Mouse (Mus musculus): Measurements from ENCODE around the gene Fndc11.
"Not testable (repeated sequence)": the region's sequence is repeated elsewhere in the genome, so short reads cannot be mapped to it uniquely, and the experiment has no call there.

The Fndc11 gene

GRCm38 (mm10) chr2:181219538-181220216, at the start of gene Fndc11:
Gene Fndc11 (plus strand): TSS chr2:181220013.
- in situ Hi-C loops (cut with MboI, MseI): no loop called here

- in situ Hi-C loops (cut with MboI, MseI): no loop called here
These were observed 45.2 kb upstream of the Fndc11 start for GRCm38 (mm10) chr2:181174646-181175045.

- in situ Hi-C loops (cut with MboI, MseI): no loop called here
These were observed 41.8 kb upstream of the Fndc11 start for GRCm38 (mm10) chr2:181178015-181178414.

GRCm38 (mm10) chr2:181178471-181178870, 41.3 kb upstream of the Fndc11 start:
- in situ Hi-C loops (cut with MboI, MseI): no loop called here

GRCm38 (mm10) chr2:181180898-181181297, 38.9 kb upstream of the Fndc11 start:
- in situ Hi-C loops (cut with MboI, MseI): loop anchor here in 1 of 2 experiments (10.0 kb wide), 1 partner anchor 154 kb away; no protein-coding TSS in a partner anchor

GRCm38 (mm10) chr2:181186635-181187034, 33.2 kb upstream of the Fndc11 start:
- in situ Hi-C loops (cut with MboI, MseI): loop anchor here in 1 of 2 experiments (10.0 kb wide), 1 partner anchor 148 kb away; no protein-coding TSS in a partner anchor

- in situ Hi-C loops (cut with MboI, MseI): loop anchor here in 1 of 2 experiments (10.0 kb wide), 1 partner anchor 147 kb away; no protein-coding TSS in a partner anchor
These were observed 32.5 kb upstream of the Fndc11 start, which contains the start of gene Ppdpf for GRCm38 (mm10) chr2:181187121-181188000. Gene Ppdpf (plus strand): TSS chr2:181187247.

- in situ Hi-C loops (cut with MboI, MseI): loop anchor here in 1 of 2 experiments (10.0 kb wide), 1 partner anchor 146 kb away; no protein-coding TSS in a partner anchor
These were observed 31.1 kb upstream of the Fndc11 start for GRCm38 (mm10) chr2:181188681-181189080.

GRCm38 (mm10) chr2:181189321-181189720, 30.5 kb upstream of the Fndc11 start:
- in situ Hi-C loops (cut with MboI, MseI): loop anchor here in 1 of 2 experiments (10.0 kb wide), 1 partner anchor 145 kb away; no protein-coding TSS in a partner anchor

GRCm38 (mm10) chr2:181191385-181191784, 28.4 kb upstream of the Fndc11 start:
- in situ Hi-C loops (cut with MboI, MseI): not testable (repeated sequence)

- in situ Hi-C loops (cut with MboI, MseI): no loop called here
These were observed 27.9 kb upstream of the Fndc11 start for GRCm38 (mm10) chr2:181191936-181192335.

- in situ Hi-C loops (cut with MboI, MseI): no loop called here
These were observed 26.8 kb upstream of the Fndc11 start for GRCm38 (mm10) chr2:181193044-181193443.

GRCm38 (mm10) chr2:181196628-181197300, 23.0 kb upstream of the Fndc11 start:
- in situ Hi-C loops (cut with MboI, MseI): no loop called here

GRCm38 (mm10) chr2:181201606-181202005, 18.2 kb upstream of the Fndc11 start:
- in situ Hi-C loops (cut with MboI, MseI): no loop called here

GRCm38 (mm10) chr2:181202422-181202821, 17.4 kb upstream of the Fndc11 start, which contains the start of gene Ptk6:
Gene Ptk6 (minus strand): TSS chr2:181202789.
- in situ Hi-C loops (cut with MboI, MseI): no loop called here

GRCm38 (mm10) chr2:181202886-181203285, 16.9 kb upstream of the Fndc11 start:
- in situ Hi-C loops (cut with MboI, MseI): no loop called here

- in situ Hi-C loops (cut with MboI, MseI): no loop called here
These were observed 14.1 kb upstream of the Fndc11 start for GRCm38 (mm10) chr2:181205678-181206077.

GRCm38 (mm10) chr2:181206118-181206517, 13.7 kb upstream of the Fndc11 start:
- in situ Hi-C loops (cut with MboI, MseI): no loop called here

GRCm38 (mm10) chr2:181212389-181213020, 7.3 kb upstream of the Fndc11 start:
- in situ Hi-C loops (cut with MboI, MseI): no loop called here

- in situ Hi-C loops (cut with MboI, MseI): no loop called here
These were observed 6.8 kb upstream of the Fndc11 start, which contains the start of gene Srms for GRCm38 (mm10) chr2:181213021-181213445. Gene Srms (minus strand): TSS chr2:181213185.

GRCm38 (mm10) chr2:181216037-181216436, 3.8 kb upstream of the Fndc11 start:
- in situ Hi-C loops (cut with MboI, MseI): no loop called here

Measured in T-helper 17 cell (primary cell).